Mouse (Mus musculus) cerebellum, adult 11-12 months (tissue): ENCODE results near the gene Kif14.

Source experiments
- DNase-seq: peaks from one replicate; pipeline ENCODE4 v3.0.0; 2022

Gene Kif14

GRCm38 (mm10) chr1:136466143-136466811 is at the start of gene Kif14:
Kif14 (plus strand) TSS chr1:136466343.
- peak; percentile 83 for DNase-seq

GRCm38 (mm10) chr1:136418393-136418792 is 47.8 kb upstream of the Kif14 start:
- no peak for DNase-seq

- DNase-seq: no peak
These were observed 38.8 kb upstream of the Kif14 start for GRCm38 (mm10) chr1:136427166-136427969.

GRCm38 (mm10) chr1:136428981-136429380 is 37.2 kb upstream of the Kif14 start:
- no peak for DNase-seq

GRCm38 (mm10) chr1:136430126-136430818 is 35.9 kb upstream of the Kif14 start:
- DNase-seq: no peak

GRCm38 (mm10) chr1:136440741-136441140 is 25.4 kb upstream of the Kif14 start:
- no peak for DNase-seq

GRCm38 (mm10) chr1:136442809-136443208 is 23.3 kb upstream of the Kif14 start:
- no peak for DNase-seq

- no peak for DNase-seq
These were observed 21.4 kb upstream of the Kif14 start for GRCm38 (mm10) chr1:136444555-136445255.

GRCm38 (mm10) chr1:136446933-136447332 is 19.2 kb upstream of the Kif14 start:
- no peak for DNase-seq

GRCm38 (mm10) chr1:136447338-136447737 is 18.8 kb upstream of the Kif14 start:
- no peak for DNase-seq

GRCm38 (mm10) chr1:136449541-136449940 is 16.6 kb upstream of the Kif14 start:
- DNase-seq: no peak

GRCm38 (mm10) chr1:136450206-136450605 is 15.9 kb upstream of the Kif14 start:
- no peak for DNase-seq

GRCm38 (mm10) chr1:136452421-136452820 is 13.7 kb upstream of the Kif14 start:
- DNase-seq: no peak

GRCm38 (mm10) chr1:136455756-136456585 is 10.2 kb upstream of the Kif14 start:
- DNase-seq: peak; percentile 19

GRCm38 (mm10) chr1:136456741-136457140 is 9.4 kb upstream of the Kif14 start:
- no peak for DNase-seq

GRCm38 (mm10) chr1:136457403-136457802 is 8.7 kb upstream of the Kif14 start:
- no peak for DNase-seq

GRCm38 (mm10) chr1:136458691-136459245 is 7.4 kb upstream of the Kif14 start:
- DNase-seq: peak; percentile 14

GRCm38 (mm10) chr1:136462443-136462842 is 3.7 kb upstream of the Kif14 start:
- no peak for DNase-seq

GRCm38 (mm10) chr1:136465168-136465567 is 975 bp upstream of the Kif14 start:
- DNase-seq: no peak

GRCm38 (mm10) chr1:136469408-136469807 is 3.3 kb downstream of the Kif14 start:
- no peak for DNase-seq

GRCm38 (mm10) chr1:136470471-136470870 is 4.3 kb downstream of the Kif14 start:
- DNase-seq: no peak

- no peak for DNase-seq
These were observed 25.5 kb downstream of the Kif14 start for GRCm38 (mm10) chr1:136491681-136492080.
